Mouse (Mus musculus) cortical plate, adult 2 months (tissue): ENCODE data around the gene Art5. TPM values are rescaled to one million over a fixed set of nuclear protein-coding genes. Genes with fewer than 3 reads are reported as not detected.
"Not testable (repeated sequence)": the region's sequence is repeated elsewhere in the genome, so short reads cannot be mapped to it uniquely, and the experiment has no call there.

Experiments used
- H3K27ac ChIP-seq: fragments of 200-500 bp; 2 replicates; pipeline ENCODE4 v1.5.1; 2012; ENCODE audit warnings: low read length, control low read depth, inconsistent platforms; ENCODE audit not compliant: insufficient read depth
- H3K4me1 ChIP-seq: fragments of 200-500 bp; 2 replicates; pipeline ENCODE4 v1.6.1; 2011; ENCODE audit warnings: low read length; ENCODE audit not compliant: control insufficient read depth, insufficient read depth
- H3K4me3 ChIP-seq: fragments of 200-500 bp; 2 replicates; pipeline ENCODE4 v1.5.1; 2011; ENCODE audit warnings: mild to moderate bottlenecking, low read length, control low read depth; ENCODE audit not compliant: insufficient read depth
- CTCF ChIP-seq: fragments of 200-500 bp; IDR thresholded peaks from 2 replicates; pipeline ENCODE4 v1.5.1; 2011; ENCODE audit warnings: mild to moderate bottlenecking, control low read depth, low read length; ENCODE audit not compliant: insufficient read depth; ENCODE audit errors: extremely low read depth
- POLR2A ChIP-seq: fragments of 200-500 bp; IDR thresholded peaks from 2 replicates; pipeline ENCODE4 v1.6.1; 2011; ENCODE audit warnings: mild to moderate bottlenecking, low read length, control low read depth; ENCODE audit not compliant: insufficient read depth; ENCODE audit errors: extremely low read depth
- polyA plus RNA-seq: library from polyadenylated mRNA; depleted of rRNA; stranded (reverse); fragments of >200 nt; gene quantifications from 2 replicates; pipeline ENCODE4 v1.2.3, GENCODE M21; 2012; rRNA removed

Art5 gene
- polyA plus RNA-seq, 1 experiment: not detected

GRCm38 (mm10) chr7:102062203-102062602, 47.1 kb downstream of the Art5 start:
- Histone ChIP-seq H3K4me3 (no peak overlapping the region), H3K27ac (no peak overlapping the region), H3K4me1 (peaks cover 3% of the 10 kb centered on the region; the same call in 1 of the 2 replicates)
- TF ChIP-seq POLR2A (no peak), CTCF (no peak)

- H3K4me3 ChIP-seq: no peak overlapping the region
- peaks cover 3% of the 10 kb centered on the region; the same call in 1 of the 2 replicates for H3K4me1 ChIP-seq
- no peak for TF ChIP-seq POLR2A
- no peak for TF ChIP-seq CTCF
- no peak overlapping the region for H3K27ac ChIP-seq
Measured at GRCm38 (mm10) chr7:102061353-102061752, 47.9 kb downstream of the Art5 start.

- not testable (repeated sequence) for H3K4me1 ChIP-seq, H3K4me3 ChIP-seq, H3K27ac ChIP-seq
- 0 out of 2 replicates have a peak, but pooled peaks have one; percentile 1 for TF ChIP-seq CTCF
Measured at GRCm38 (mm10) chr7:102048524-102048923, 60.8 kb downstream of the Art5 start.

Other genes with a start within 250 kb of the Art5 start
- 60.3 and 63.5 TPM in 2 replicates for gene Anapc15, start 245.8 kb downstream of the Art5 start, polyA plus RNA-seq
- gene Folr1, start 238.7 kb downstream of the Art5 start, polyA plus RNA-seq: 0.81 and 1.5 TPM in 2 replicates
- gene Lamtor1, start 203.6 kb downstream of the Art5 start, polyA plus RNA-seq: 199 and 213 TPM in 2 replicates
- gene Tomt, start 203.1 kb downstream of the Art5 start, polyA plus RNA-seq: 0.15 and 0.19 TPM in 2 replicates
- gene Lrrc51, start 175.6 kb downstream of the Art5 start, polyA plus RNA-seq: 11.8 and 12.6 TPM in 2 replicates
- 51.6 and 54.9 TPM in 2 replicates for gene Numa1, start 175.4 kb downstream of the Art5 start, polyA plus RNA-seq
- 11.8 and 12.7 TPM in 2 replicates for gene Il18bp, start 90.8 kb downstream of the Art5 start, polyA plus RNA-seq
- gene Rnf121, start 44.0 kb downstream of the Art5 start, polyA plus RNA-seq: 55.9 and 59.4 TPM in 2 replicates
- gene Xndc1, start 44.0 kb downstream of the Art5 start, polyA plus RNA-seq: 38.4 and 43.8 TPM in 2 replicates
- 1.9 and 2.8 TPM in 2 replicates for gene Xntrpc, start 43.8 kb downstream of the Art5 start, polyA plus RNA-seq
- gene Trpc2, start 26.4 kb downstream of the Art5 start, polyA plus RNA-seq: 0.53 and 2.0 TPM in 2 replicates
- 0.23 TPM in 1 of 2 replicates, not detected in the other for gene Art1, start 7.7 kb downstream of the Art5 start, polyA plus RNA-seq
- gene Chrna10, start 7.3 kb upstream of the Art5 start, polyA plus RNA-seq: 0.04 TPM in 1 of 2 replicates, not detected in the other
- 16.2 and 17.1 TPM in 2 replicates for gene Nup98, start 100.7 kb upstream of the Art5 start, polyA plus RNA-seq
- 29.1 and 29.9 TPM in 2 replicates for gene Pgap2, start 100.7 kb upstream of the Art5 start, polyA plus RNA-seq
- 50.9 and 55.1 TPM in 2 replicates for gene Rhog, start 146.6 kb upstream of the Art5 start, polyA plus RNA-seq
- 75.4 and 75.7 TPM in 2 replicates for gene Stim1, start 158.3 kb upstream of the Art5 start, polyA plus RNA-seq